Mouse (Mus musculus): ENCODE measurements around the gene Plce1. TPM values are rescaled to one million over a fixed set of nuclear protein-coding genes. Genes with fewer than 3 reads are reported as not detected.
A peak's percentile ranks its signal among the peaks of the same experiment; 100 is the strongest.

Gene Plce1
- polyA plus RNA-seq (2014; fragmentation: Nextera tagmentation; extraction: Ambion mirVana) = 6.1 and 6.9 TPM in 2 replicates

- H3K9ac ChIP-seq (ENCODE audit: low read depth, low read length) = peak within 1 kb of the TSS; percentile 70
- H3K27ac ChIP-seq (ENCODE audit: low read depth, low read length) = peak within 1 kb of the TSS; percentile 51; the same call in 1 of the 2 replicates
- no peaks in the 10 kb centered on the region for H3K9me3 ChIP-seq (ENCODE audit: control insufficient read depth, low read length)
- WGBS = 0% methylated on average over 57 of the region's 90 CpGs
- H3K4me2 ChIP-seq (replicated peaks; ENCODE audit: low read depth, low read length) = peak within 1 kb of the TSS; percentile 94
- H3K4me1 ChIP-seq (replicated peaks; ENCODE audit: control insufficient read depth, insufficient read depth, low read length) = peaks cover 11% of the 10 kb centered on the region
- H3K4me3 ChIP-seq (ENCODE audit: low read depth, low read length) = peak within 1 kb of the TSS; percentile 74
- DNase-seq (ENCODE audit: low spot score) (peak; percentile 63), ATAC-seq (ENCODE audit: low FRiP score) (peak; percentile 77)
- H3K27me3 ChIP-seq (ENCODE audit: control insufficient read depth, insufficient read depth, low read length) = peaks cover 6% of the 10 kb centered on the region; the same call in 1 of the 2 replicates
- H3K36me3 ChIP-seq (ENCODE audit: control insufficient read depth, insufficient read depth, low read length) = no peaks in the 10 kb centered on the region
These were observed at the start of gene Plce1 for GRCm38 (mm10) chr19:38480731-38481621. TSS of gene Plce1 (plus strand) at chr19:38481109.

GRCm38 (mm10) chr19:38431326-38431725 lies 49.6 kb upstream of the Plce1 start:
- H3K36me3 ChIP-seq (ENCODE audit: control insufficient read depth, insufficient read depth, low read length) = no peaks in the 10 kb centered on the region
- no peak overlapping the region for H3K4me2 ChIP-seq (replicated peaks; ENCODE audit: low read depth, low read length)
- no peak overlapping the region for H3K9ac ChIP-seq (ENCODE audit: low read depth, low read length)
- H3K9me3 ChIP-seq (ENCODE audit: control insufficient read depth, low read length) = no peaks in the 10 kb centered on the region
- no peak overlapping the region for H3K27ac ChIP-seq (ENCODE audit: low read depth, low read length)
- H3K4me1 ChIP-seq (replicated peaks; ENCODE audit: control insufficient read depth, insufficient read depth, low read length) = no peaks in the 10 kb centered on the region
- WGBS = 66% methylated on average over 7 of the region's 7 CpGs
- no peak for DNase-seq (ENCODE audit: low spot score)
- ATAC-seq (ENCODE audit: low FRiP score) = no peak
- H3K4me3 ChIP-seq (ENCODE audit: low read depth, low read length) = no peak overlapping the region
- no peaks in the 10 kb centered on the region for H3K27me3 ChIP-seq (ENCODE audit: control insufficient read depth, insufficient read depth, low read length)

GRCm38 (mm10) chr19:38432021-38432420 lies 48.9 kb upstream of the Plce1 start:
- Histone ChIP-seq H3K4me2 (replicated peaks; ENCODE audit: low read depth, low read length) (no peak overlapping the region), H3K4me3 (ENCODE audit: low read depth, low read length) (no peak overlapping the region), H3K36me3 (ENCODE audit: control insufficient read depth, insufficient read depth, low read length) (no peaks in the 10 kb centered on the region), H3K27me3 (ENCODE audit: control insufficient read depth, insufficient read depth, low read length) (no peaks in the 10 kb centered on the region), H3K9ac (ENCODE audit: low read depth, low read length) (no peak overlapping the region), H3K9me3 (ENCODE audit: control insufficient read depth, low read length) (no peaks in the 10 kb centered on the region), H3K4me1 (replicated peaks; ENCODE audit: control insufficient read depth, insufficient read depth, low read length) (no peaks in the 10 kb centered on the region), H3K27ac (ENCODE audit: low read depth, low read length) (no peak overlapping the region)
- 81% methylated on average over 3 of the region's 3 CpGs for WGBS
- DNase-seq (ENCODE audit: low spot score) (no peak), ATAC-seq (ENCODE audit: low FRiP score) (no peak)

- ATAC-seq (ENCODE audit: low FRiP score) (no peak), DNase-seq (ENCODE audit: low spot score) (no peak)
- H3K4me1 ChIP-seq (replicated peaks; ENCODE audit: control insufficient read depth, insufficient read depth, low read length) = no peaks in the 10 kb centered on the region
- H3K36me3 ChIP-seq (ENCODE audit: control insufficient read depth, insufficient read depth, low read length) = no peaks in the 10 kb centered on the region
- H3K9me3 ChIP-seq (ENCODE audit: control insufficient read depth, low read length) = no peaks in the 10 kb centered on the region
- H3K27me3 ChIP-seq (ENCODE audit: control insufficient read depth, insufficient read depth, low read length) = no peaks in the 10 kb centered on the region
- H3K4me3 ChIP-seq (ENCODE audit: low read depth, low read length) = no peak overlapping the region
- H3K4me2 ChIP-seq (replicated peaks; ENCODE audit: low read depth, low read length) = no peak overlapping the region
- 91% methylated on average over 2 of the region's 2 CpGs for WGBS
- no peak overlapping the region for H3K27ac ChIP-seq (ENCODE audit: low read depth, low read length)
- H3K9ac ChIP-seq (ENCODE audit: low read depth, low read length) = no peak overlapping the region
These were observed 47.5 kb upstream of the Plce1 start for GRCm38 (mm10) chr19:38433381-38433780.

- DNase-seq (ENCODE audit: low spot score) = no peak
- 94% methylated on average over 15 of the region's 15 CpGs for WGBS
- ATAC-seq (ENCODE audit: low FRiP score) = no peak
These were observed 45.7 kb upstream of the Plce1 start for GRCm38 (mm10) chr19:38435221-38435620.

GRCm38 (mm10) chr19:38441860-38442259 lies 39.0 kb upstream of the Plce1 start:
- Histone ChIP-seq H3K4me1 (replicated peaks; ENCODE audit: control insufficient read depth, insufficient read depth, low read length) (no peaks in the 10 kb centered on the region), H3K27me3 (ENCODE audit: control insufficient read depth, insufficient read depth, low read length) (no peaks in the 10 kb centered on the region), H3K27ac (ENCODE audit: low read depth, low read length) (no peak overlapping the region), H3K9me3 (ENCODE audit: control insufficient read depth, low read length) (no peaks in the 10 kb centered on the region), H3K4me3 (ENCODE audit: low read depth, low read length) (no peak overlapping the region), H3K36me3 (ENCODE audit: control insufficient read depth, insufficient read depth, low read length) (no peaks in the 10 kb centered on the region), H3K9ac (ENCODE audit: low read depth, low read length) (no peak overlapping the region), H3K4me2 (replicated peaks; ENCODE audit: low read depth, low read length) (no peak overlapping the region)
- 68% methylated on average over 8 of the region's 8 CpGs for WGBS
- ATAC-seq (ENCODE audit: low FRiP score) (no peak), DNase-seq (ENCODE audit: low spot score) (no peak)

More at GRCm38 (mm10) chr19:38435221-38435620, 45.7 kb upstream of the Plce1 start:
- Histone ChIP-seq H3K9me3 (ENCODE audit: control insufficient read depth, low read length) (no peaks in the 10 kb centered on the region), H3K27me3 (ENCODE audit: control insufficient read depth, insufficient read depth, low read length) (no peaks in the 10 kb centered on the region), H3K27ac (ENCODE audit: low read depth, low read length) (no peak overlapping the region), H3K36me3 (ENCODE audit: control insufficient read depth, insufficient read depth, low read length) (no peaks in the 10 kb centered on the region), H3K4me2 (replicated peaks; ENCODE audit: low read depth, low read length) (no peak overlapping the region), H3K4me1 (replicated peaks; ENCODE audit: control insufficient read depth, insufficient read depth, low read length) (no peaks in the 10 kb centered on the region), H3K4me3 (ENCODE audit: low read depth, low read length) (no peak overlapping the region), H3K9ac (ENCODE audit: low read depth, low read length) (no peak overlapping the region)

- no peaks in the 10 kb centered on the region for H3K27me3 ChIP-seq (ENCODE audit: control insufficient read depth, insufficient read depth, low read length)
- no peak overlapping the region for H3K4me3 ChIP-seq (ENCODE audit: low read depth, low read length)
- H3K36me3 ChIP-seq (ENCODE audit: control insufficient read depth, insufficient read depth, low read length) = no peaks in the 10 kb centered on the region
- no peaks in the 10 kb centered on the region for H3K9me3 ChIP-seq (ENCODE audit: control insufficient read depth, low read length)
- H3K27ac ChIP-seq (ENCODE audit: low read depth, low read length) = no peak overlapping the region
- DNase-seq (ENCODE audit: low spot score) (no peak), ATAC-seq (ENCODE audit: low FRiP score) (no peak)
- H3K4me2 ChIP-seq (replicated peaks; ENCODE audit: low read depth, low read length) = no peak overlapping the region
- H3K4me1 ChIP-seq (replicated peaks; ENCODE audit: control insufficient read depth, insufficient read depth, low read length) = no peaks in the 10 kb centered on the region
- no peak overlapping the region for H3K9ac ChIP-seq (ENCODE audit: low read depth, low read length)
- WGBS = 86% methylated on average over 5 of the region's 5 CpGs
These were observed 35.2 kb upstream of the Plce1 start for GRCm38 (mm10) chr19:38445758-38446157.

- Histone ChIP-seq H3K4me2 (replicated peaks; ENCODE audit: low read depth, low read length) (no peak overlapping the region), H3K4me3 (ENCODE audit: low read depth, low read length) (no peak overlapping the region), H3K9ac (ENCODE audit: low read depth, low read length) (no peak overlapping the region), H3K27ac (ENCODE audit: low read depth, low read length) (no peak overlapping the region), H3K4me1 (replicated peaks; ENCODE audit: control insufficient read depth, insufficient read depth, low read length) (no peaks in the 10 kb centered on the region), H3K9me3 (ENCODE audit: control insufficient read depth, low read length) (no peaks in the 10 kb centered on the region), H3K27me3 (ENCODE audit: control insufficient read depth, insufficient read depth, low read length) (no peaks in the 10 kb centered on the region), H3K36me3 (ENCODE audit: control insufficient read depth, insufficient read depth, low read length) (no peaks in the 10 kb centered on the region)
- ATAC-seq (ENCODE audit: low FRiP score) (no peak), DNase-seq (ENCODE audit: low spot score) (no peak)
- 90% methylated on average over 10 of the region's 10 CpGs for WGBS
These were observed 25.7 kb upstream of the Plce1 start for GRCm38 (mm10) chr19:38455228-38455627.

- H3K27me3 ChIP-seq (ENCODE audit: control insufficient read depth, insufficient read depth, low read length) = no peaks in the 10 kb centered on the region
- H3K36me3 ChIP-seq (ENCODE audit: control insufficient read depth, insufficient read depth, low read length) = no peaks in the 10 kb centered on the region
- DNase-seq (ENCODE audit: low spot score) (no peak), ATAC-seq (ENCODE audit: low FRiP score) (no peak)
- H3K27ac ChIP-seq (ENCODE audit: low read depth, low read length) = no peak overlapping the region
- no peak overlapping the region for H3K9ac ChIP-seq (ENCODE audit: low read depth, low read length)
- WGBS = 95% methylated on average over 9 of the region's 9 CpGs
- H3K4me1 ChIP-seq (replicated peaks; ENCODE audit: control insufficient read depth, insufficient read depth, low read length) = no peaks in the 10 kb centered on the region
- no peak overlapping the region for H3K4me3 ChIP-seq (ENCODE audit: low read depth, low read length)
- H3K4me2 ChIP-seq (replicated peaks; ENCODE audit: low read depth, low read length) = no peak overlapping the region
- no peaks in the 10 kb centered on the region for H3K9me3 ChIP-seq (ENCODE audit: control insufficient read depth, low read length)
These were observed 21.9 kb upstream of the Plce1 start for GRCm38 (mm10) chr19:38458996-38459395.
